Mouse (Mus musculus) layer of hippocampus, postnatal 25 days (tissue): ENCODE data around the gene Fam136a. TPM values are rescaled to one million over a fixed set of nuclear protein-coding genes. Genes with fewer than 3 reads are reported as not detected.

Source experiments
- DNase-seq, 2 experiments: peaks; one replicate each; pipeline ENCODE4 v3.0.0; 2022; ENCODE audit warnings: mixed read lengths in 2 of 2, low spot score in 1 of 2; ENCODE audit errors: extremely low spot score in 1 of 2
- total RNA-seq, 2 experiments: library from RNA; stranded (reverse); gene quantifications; 2 replicates each; pipeline ENCODE4 v1.2.3; 2021

Fam136a gene
- total RNA-seq, 2 experiments from 2014 or later = 32.8 TPM

DNA sequence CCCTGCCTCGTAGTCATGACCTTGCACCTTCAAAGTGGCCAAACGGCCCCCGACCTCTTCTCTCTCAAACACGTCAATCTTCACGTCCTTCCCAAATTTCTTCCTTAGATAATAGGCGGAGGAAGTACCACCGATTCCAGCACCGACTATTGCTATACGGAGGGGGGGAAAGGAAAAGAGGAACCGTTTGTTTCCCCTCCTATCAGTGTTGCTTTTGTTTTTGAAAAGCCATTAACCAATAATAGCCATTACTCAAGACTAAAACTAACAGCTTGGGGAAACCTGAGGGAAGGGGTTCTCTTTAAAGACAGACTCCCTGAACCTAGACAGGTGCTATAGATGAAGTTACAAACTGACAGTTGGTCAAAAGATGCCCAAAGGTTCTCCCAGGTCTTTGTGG, 30.5 kb downstream of the Fam136a start:
- no peak for DNase-seq

DNA sequence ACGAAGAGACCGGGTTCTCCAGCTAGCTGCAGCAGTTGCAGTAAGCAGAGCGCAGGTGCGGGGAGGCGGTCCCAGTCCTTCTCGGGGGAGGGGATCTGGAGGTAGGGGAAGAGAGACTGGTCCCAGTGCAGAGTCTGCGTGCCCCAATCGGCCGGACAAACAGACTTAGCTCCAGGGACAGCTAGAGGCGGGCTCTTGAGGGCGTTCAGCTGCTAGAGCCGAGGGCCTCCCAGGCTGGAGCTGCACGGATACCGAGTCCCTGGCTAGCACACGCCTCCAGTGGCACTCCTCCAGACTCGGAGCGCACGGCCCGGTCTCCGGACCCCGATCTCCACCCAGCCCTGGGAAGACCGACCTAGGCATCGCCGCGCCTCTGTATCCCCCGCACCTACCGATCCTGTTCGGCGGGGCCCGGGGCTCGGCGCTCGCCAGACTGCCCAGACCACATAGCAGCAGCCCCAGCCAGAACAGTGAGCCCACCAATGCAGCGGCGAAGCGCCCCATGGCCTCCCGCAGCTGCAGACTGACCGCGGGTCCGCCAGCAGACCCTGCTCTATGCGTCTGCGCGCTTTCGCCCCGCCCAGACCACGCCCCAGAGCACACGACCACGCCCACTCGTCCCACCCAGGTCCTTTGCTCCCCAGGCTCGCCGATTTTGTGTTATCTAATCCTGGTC, 31.3 kb downstream of the Fam136a start, which contains the start of gene Pcyox1:
TSS of gene Pcyox1 (minus strand) at position 574 of the 676 bp plus-strand sequence.
- DNase-seq = peak; percentile 76 to 77

DNA sequence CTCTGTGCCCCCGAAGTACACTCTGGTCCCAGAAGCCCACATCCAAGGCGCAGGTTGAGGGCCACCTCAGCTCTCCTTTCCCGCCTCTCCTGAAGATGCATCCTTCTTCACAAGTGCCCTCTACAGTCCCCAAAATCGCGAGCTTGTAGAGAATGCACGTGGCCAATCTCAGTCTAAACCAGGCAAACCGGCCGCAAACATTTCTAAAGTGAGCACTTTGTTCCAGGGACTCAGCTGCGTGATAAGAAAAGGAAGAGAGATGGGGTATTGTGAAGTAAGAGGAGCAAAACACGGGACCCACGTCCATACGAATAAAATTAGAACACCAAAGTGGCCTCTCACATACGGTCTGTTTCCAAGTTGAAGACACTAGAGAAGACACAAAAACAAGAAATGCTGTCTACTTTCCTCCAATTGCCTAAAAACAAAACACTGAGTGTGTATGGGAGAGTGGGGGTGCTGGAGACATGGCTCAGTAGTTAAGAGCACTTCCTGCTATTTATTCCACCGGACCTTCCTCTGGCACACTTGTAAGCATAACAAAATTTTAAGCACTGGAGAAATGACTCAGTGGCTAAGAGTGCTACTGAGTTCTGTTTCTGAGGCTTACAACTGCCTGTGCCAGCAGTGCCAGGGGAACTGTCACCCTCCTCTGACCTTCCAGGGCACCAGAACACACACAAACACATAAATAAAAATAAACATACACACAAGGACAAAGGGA, 32.0 kb downstream of the Fam136a start:
- DNase-seq = no peak

DNA sequence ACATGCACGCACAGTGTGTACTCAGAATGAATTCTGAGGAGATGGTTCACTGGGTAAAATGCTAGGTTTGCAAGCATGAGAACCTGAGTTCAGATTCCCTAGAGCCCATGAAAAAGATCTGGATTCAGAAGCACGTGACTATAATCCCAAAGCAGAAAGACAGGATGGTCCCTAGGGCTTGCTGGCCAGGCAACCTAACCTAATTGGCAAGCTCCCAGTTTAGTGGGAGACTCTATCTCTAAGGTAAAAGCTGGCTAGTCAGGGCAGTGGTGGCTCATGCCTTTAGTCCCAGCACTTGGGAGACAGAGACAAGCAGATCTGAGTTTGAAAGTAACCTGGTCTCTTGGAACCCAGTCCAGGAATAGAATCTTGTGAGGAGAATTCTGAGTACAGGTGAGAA, 33.5 kb downstream of the Fam136a start:
- DNase-seq = no peak

DNA sequence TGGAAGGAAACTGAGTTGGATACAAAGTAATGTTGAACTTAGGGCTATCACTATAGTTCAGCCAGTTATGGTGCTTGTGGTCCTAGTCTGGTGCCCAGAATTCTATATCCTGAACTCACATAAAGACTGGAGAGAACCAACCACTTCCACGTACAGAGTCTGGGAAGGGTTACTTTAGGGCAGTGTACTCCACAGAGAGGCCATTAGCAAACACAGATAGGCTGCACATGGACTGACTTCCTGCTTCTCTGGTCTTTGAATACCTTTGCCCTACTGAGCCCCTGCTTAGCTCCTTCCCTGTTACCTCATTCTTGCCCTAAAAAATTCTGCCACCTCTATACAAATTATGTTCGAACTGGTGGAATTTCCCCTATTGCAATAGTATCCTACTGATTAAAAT, 34.5 kb downstream of the Fam136a start:
- DNase-seq = no peak

DNA sequence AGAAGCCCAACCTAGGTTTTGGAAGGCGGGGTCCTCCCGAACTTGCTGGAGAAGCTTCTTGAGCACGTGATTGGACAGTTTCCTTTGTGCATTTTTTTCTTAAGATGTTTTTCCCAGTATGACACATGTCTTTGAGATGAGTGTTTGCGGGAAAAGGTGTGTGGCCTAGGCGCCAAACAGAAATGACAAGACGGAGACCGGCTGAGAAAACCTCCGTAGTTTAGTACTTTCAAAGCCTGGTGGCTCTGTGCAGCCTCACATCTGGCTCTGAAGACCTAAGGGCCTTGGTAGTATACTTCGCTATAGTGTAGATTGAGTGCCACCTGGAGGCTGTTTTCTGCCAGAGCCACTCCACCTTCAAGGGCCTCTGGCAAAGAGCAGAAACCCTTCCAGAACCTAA, 35.5 kb downstream of the Fam136a start:
- peak in 1 of 2 experiments; percentile 33 for DNase-seq

DNA sequence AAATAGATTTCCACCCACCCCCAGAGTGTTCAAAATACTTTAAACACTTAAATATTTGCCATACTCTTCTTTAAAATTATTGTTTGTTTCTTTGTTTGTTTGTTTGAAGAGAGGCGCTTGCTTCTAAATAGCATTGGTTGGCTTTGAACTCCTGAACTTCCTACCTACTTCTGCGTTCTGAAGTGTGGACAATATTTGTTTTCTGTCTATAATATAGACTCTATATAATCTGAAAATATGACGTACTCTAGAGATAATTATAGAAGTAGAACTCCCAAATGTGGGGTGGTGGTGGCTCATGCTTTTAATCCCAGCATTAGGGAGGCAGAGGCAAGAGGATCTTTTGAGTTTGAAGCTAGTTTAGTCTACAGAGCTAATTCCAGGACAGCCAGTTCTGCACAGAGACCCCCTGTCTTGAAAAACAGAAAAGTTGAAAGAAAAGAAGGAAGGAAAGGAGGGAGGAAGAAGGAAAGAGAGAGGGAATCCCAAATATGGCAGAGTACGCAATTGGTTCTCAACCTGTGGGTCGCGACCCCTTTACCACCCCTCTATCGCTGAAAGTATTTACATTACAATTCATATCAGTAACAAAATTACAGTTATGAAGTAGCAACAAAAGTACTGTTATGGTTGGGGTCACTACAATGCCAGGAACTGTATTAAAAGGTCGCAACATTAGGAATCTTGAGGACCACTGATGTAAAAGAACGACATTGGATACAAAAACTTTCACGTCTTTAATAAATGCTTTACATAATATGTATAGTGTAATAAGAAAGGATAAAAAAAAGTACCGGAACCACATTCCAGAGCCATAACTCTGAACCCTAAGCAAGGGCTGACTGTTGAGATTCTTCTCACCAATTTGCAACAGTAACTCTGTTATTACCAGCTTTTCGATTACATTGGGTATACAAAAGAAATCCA, 37.5 kb downstream of the Fam136a start:
- DNase-seq = no peak

DNA sequence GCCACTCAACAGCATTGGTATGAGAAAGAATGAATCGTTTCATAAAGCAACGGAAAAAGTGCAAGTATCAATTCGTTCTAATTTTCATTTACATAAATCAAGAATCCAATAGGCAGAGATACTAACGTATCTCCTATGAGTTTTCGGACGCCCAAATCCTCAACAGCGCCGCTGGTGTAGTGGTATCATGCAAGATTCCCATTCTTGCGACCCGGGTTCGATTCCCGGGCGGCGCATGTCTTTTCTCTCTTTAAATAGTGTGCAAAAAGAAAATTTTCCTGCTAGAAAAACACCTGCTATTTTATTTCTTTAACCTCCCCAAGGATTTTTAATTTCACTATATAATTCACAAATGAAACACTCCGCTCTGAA, 38.3 kb downstream of the Fam136a start:
- DNase-seq = peak; percentile 96 to 97

DNA sequence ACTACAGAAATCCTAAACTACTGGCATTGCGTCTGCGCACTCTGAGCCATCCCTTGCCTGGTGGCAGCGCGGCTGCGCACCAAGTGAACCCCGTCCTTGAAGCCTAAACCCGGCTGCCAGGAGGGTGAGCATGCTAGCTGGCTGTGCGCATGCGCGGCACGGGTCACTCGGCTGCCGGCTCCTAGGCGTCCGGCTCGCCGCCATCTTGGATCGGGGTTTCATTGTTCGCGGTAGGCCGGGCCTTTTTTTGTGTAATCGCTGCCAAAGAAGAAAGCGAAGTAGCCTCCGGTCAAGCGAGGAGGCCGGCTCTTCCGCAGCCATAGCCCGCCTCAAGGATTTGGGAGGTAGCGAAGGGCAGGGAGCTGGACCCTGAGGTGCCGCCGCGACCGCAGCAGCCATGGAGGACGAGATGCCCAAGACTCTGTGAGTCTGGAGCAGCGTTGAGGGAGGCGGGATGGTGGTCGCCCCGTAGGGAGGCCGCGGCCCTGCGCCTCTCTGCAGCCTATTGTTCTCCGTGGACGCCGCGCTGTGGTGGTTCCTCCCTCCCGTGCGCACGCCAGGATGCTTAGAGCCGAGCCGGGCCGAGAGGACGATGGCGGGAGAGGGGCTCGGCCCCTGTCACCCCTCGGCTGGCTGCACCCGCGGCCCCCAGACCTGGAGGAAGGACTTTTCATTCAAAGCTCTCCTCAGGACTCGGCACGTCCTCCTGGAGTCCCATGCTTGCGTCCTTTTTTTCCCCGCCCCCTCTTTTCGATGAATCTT, 38.8 kb downstream of the Fam136a start, which contains the start of gene Tia1:
TSS of gene Tia1 (plus strand) at position 120 of the 762 bp plus-strand sequence.
- peak; percentile 93 to 94 for DNase-seq

DNA sequence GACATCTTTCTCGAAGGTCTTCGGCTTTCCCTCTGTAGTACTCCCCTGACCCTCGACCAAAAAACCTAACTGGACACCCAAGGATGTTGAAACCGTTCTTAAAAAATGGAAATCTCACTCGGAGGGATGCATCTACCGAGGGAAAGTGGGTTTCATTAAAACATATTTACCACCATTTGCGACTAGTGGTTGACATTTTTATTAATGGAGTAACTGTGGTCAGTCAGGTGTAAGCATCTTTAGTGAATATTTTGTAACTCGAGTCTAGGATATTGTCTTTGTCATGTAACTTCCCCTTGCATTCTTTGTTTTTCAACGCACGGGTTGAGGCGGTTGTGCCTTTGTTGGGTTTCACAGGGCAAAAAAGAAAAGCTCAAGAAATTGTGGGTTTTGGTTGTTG, 39.5 kb downstream of the Fam136a start:
- DNase-seq = no peak

DNA sequence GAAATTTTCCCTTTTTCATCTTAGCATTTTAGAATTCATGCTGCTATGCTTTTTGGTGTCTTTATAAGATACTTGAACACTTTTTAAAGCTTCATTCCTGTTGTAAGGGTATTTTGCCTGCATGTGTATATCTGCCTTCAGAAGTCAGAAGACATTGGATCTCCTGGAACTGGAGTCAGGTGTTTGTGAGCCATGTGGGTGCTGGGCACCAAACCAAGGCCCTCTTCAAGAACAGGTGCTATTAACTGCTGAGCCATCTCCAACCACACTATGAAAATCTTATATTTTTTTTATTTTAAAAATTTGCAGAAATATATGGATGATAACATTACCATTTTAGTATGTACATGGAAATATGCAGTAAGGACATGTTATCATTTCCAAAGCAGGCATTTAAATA, 40.9 kb downstream of the Fam136a start:
- DNase-seq = no peak

DNA sequence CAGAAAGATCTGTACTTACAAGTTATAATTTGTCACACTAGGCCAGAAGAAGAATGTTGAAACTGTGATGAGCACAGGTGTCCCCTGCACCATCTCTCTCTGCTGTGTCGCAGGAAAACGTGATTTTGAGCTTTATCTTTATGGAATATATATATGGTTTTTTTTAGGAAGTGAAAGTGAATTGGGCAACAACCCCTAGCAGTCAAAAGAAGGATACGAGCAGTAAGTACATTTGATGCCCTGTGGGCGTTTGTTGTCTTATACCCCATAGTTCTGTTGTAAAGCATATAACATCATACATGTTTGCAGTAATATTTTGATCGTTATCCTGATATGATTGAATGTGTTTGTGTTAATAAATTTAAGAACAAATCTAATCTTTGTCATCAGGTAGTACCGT, 53.3 kb downstream of the Fam136a start:
- no peak for DNase-seq

DNA sequence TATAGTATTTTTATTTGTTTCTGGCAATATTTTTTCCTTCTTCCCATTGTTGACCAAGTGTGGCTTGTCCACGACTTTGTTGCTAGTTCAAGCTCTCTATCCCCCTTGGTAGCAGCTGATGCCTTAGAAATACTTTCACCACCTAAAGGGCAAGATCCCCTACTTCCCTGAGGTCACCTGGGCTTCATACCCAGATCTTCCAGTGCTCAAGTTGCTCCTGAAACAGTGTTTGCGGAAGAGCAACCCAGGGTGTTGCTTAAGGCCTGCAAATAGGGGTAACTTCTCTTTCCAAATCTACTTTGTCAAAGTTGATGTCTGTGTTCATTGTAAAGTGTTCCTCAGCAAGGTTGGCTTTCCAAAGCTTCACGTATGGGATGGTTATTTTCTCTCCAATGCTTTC, 53.8 kb downstream of the Fam136a start:
- DNase-seq = no peak

Other genes starting within 250 kb of the Fam136a start
- gene Tgfa, start 170.4 kb upstream of the Fam136a start, total RNA-seq = 10 to 100 TPM; 34.1 to 36.6 TPM
- gene Snrpg, start 5.7 kb downstream of the Fam136a start, total RNA-seq = 10 to 100 TPM; 77.8 to 78.4 TPM
- 100 to 1,000 TPM in 1 of 2 experiments, 10 to 100 TPM in 1; 96.7 to 126 TPM for gene Pcyox1, start 31.5 kb downstream of the Fam136a start, total RNA-seq
- gene Tia1, start 38.6 kb downstream of the Fam136a start, total RNA-seq = 100 to 1,000 TPM; 114 to 168 TPM
- 1 to 10 TPM in 1 of 2 experiments, under 1 TPM in 1; 0.92 to 3.0 TPM for gene Gm44790, start 61.0 kb downstream of the Fam136a start, total RNA-seq
- 10 to 100 TPM; 16.1 to 17.4 TPM for gene C87436, start 72.7 kb downstream of the Fam136a start, total RNA-seq
- gene Pcbp1, start 160.7 kb downstream of the Fam136a start, total RNA-seq = 100 to 1,000 TPM; 187 to 192 TPM